Mouse (Mus musculus): Measurements from ENCODE around the gene P4hb.

DNA sequence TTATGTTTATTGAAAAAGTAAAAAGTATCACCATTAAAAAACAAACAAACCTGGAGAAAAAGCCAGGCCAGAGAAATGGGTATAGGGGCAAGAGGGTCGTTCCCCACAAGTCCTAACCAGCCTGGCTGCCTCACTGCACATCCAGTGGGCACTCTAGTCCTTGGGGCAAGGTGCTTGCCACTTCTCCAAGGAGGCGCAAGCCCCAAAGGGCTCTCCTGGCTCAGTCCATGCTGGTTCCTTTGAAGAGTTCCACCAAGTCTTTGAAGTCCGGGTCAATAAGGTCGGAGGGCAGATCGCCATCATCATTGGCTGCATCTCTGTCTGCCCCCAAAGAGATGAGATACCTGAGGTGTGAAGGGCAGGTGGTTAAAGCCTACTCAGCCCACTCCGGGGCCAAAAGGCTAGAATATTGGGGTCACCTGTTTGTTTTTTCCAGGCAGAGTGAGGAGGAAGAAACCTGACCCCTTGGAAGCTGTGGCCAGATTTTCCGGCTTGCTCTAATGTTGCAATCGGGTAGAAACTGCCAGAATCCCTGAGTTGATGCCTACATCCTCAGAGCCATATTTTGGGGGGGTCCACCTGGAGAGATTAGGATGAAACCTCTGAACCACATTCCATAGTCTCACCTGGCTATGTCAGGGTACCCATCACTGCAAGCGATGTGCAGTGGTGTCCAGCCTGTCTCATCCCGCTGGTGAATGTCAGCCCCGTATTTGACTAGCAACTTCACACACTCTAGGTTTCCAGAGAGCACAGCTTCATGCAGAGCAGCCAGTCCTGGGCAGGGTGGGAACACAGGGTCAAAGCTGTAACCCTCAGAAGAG is 22.9 kb downstream of the P4hb start:
- TF ChIP-seq POLR2A (IDR thresholded peaks at IDR 0.05; ENCODE audit: insufficient read length, low read depth) (no peak), MYOG (IDR thresholded peaks at IDR 0.05; ENCODE audit: control insufficient read depth in 1 of 3, insufficient read depth in 1 of 3, insufficient read length in 2 of 3, low read depth in 2 of 3) (no peak), POLR2AphosphoS2 (IDR thresholded peaks at IDR 0.05; ENCODE audit: insufficient read length, low read depth) (no peak), USF1 (IDR thresholded peaks at IDR 0.05; ENCODE audit: low read depth) (no peak)
